Mouse (Mus musculus): Measurements from ENCODE around the gene Fam209. TPM values are rescaled to one million over a fixed set of nuclear protein-coding genes. Genes with fewer than 3 reads are reported as not detected.

The Fam209 gene
- polyA plus RNA-seq, 1 experiment from 2014 or later = not detected

GRCm38 (mm10) chr2:172468346-172468819 lies 3.9 kb upstream of the Fam209 start:
- no peak overlapping the region for H3K9ac ChIP-seq (ENCODE audit: low read length)
- ATAC-seq (ENCODE audit: insufficient read depth, low FRiP score) = peak; percentile 61
- peaks cover 25% of the 10 kb centered on the region for H3K36me3 ChIP-seq (ENCODE audit: control insufficient read depth, insufficient read depth, low read length)
- no peaks in the 10 kb centered on the region for H3K27me3 ChIP-seq (ENCODE audit: control insufficient read depth, insufficient read depth, low read length)
- H3K27ac ChIP-seq (ENCODE audit: low read length) = no peak overlapping the region
- no peak overlapping the region for H3K4me3 ChIP-seq (replicated peaks; ENCODE audit: low read length)
- 0 out of 2 replicates have a peak, but pooled peaks cover 3% of the 10 kb centered on the region for H3K4me1 ChIP-seq (ENCODE audit: control insufficient read depth, insufficient read depth, low read length)
- no peaks in the 10 kb centered on the region for H3K9me3 ChIP-seq (replicated peaks; ENCODE audit: control insufficient read depth, low read length)
- 81% methylated on average over 11 of the region's 11 CpGs for WGBS
- H3K4me2 ChIP-seq (ENCODE audit: low read depth, low read length) = no peak overlapping the region

- 38% methylated on average over 8 of the region's 8 CpGs for WGBS
- ATAC-seq (ENCODE audit: insufficient read depth, low FRiP score) = no peak
Measured at GRCm38 (mm10) chr2:172473591-172473990, 1.3 kb downstream of the Fam209 start.

GRCm38 (mm10) chr2:172474970-172475369 lies 2.6 kb downstream of the Fam209 start:
- H3K27ac ChIP-seq (ENCODE audit: low read length) = no peak overlapping the region
- no peak overlapping the region for H3K4me3 ChIP-seq (replicated peaks; ENCODE audit: low read length)
- H3K36me3 ChIP-seq (ENCODE audit: control insufficient read depth, insufficient read depth, low read length) = no peaks in the 10 kb centered on the region
- 0 out of 2 replicates have a peak, but pooled peaks cover 3% of the 10 kb centered on the region for H3K4me1 ChIP-seq (ENCODE audit: control insufficient read depth, insufficient read depth, low read length)
- no peaks in the 10 kb centered on the region; the same call in 1 of the 2 replicates for H3K27me3 ChIP-seq (ENCODE audit: control insufficient read depth, insufficient read depth, low read length)
- WGBS = 32% methylated on average over 6 of the region's 6 CpGs
- H3K9ac ChIP-seq (ENCODE audit: low read length) = no peak overlapping the region
- no peak for ATAC-seq (ENCODE audit: insufficient read depth, low FRiP score)
- H3K4me2 ChIP-seq (ENCODE audit: low read depth, low read length) = no peak overlapping the region
- no peaks in the 10 kb centered on the region for H3K9me3 ChIP-seq (replicated peaks; ENCODE audit: control insufficient read depth, low read length)

More at GRCm38 (mm10) chr2:172473591-172473990, 1.3 kb downstream of the Fam209 start:
- Histone ChIP-seq H3K27me3 (ENCODE audit: control insufficient read depth, insufficient read depth, low read length) (no peaks in the 10 kb centered on the region; the same call in 1 of the 2 replicates), H3K4me2 (ENCODE audit: low read depth, low read length) (no peak overlapping the region), H3K27ac (ENCODE audit: low read length) (peak overlapping the region; percentile 34), H3K4me1 (ENCODE audit: control insufficient read depth, insufficient read depth, low read length) (0 out of 2 replicates have a peak, but pooled peaks cover 3% of the 10 kb centered on the region), H3K36me3 (ENCODE audit: control insufficient read depth, insufficient read depth, low read length) (peaks cover 5% of the 10 kb centered on the region; the same call in 1 of the 2 replicates), H3K9ac (ENCODE audit: low read length) (no peak overlapping the region), H3K9me3 (replicated peaks; ENCODE audit: control insufficient read depth, low read length) (no peaks in the 10 kb centered on the region), H3K4me3 (replicated peaks; ENCODE audit: low read length) (no peak overlapping the region)

GRCm38 (mm10) chr2:172476707-172477260 lies 4.5 kb downstream of the Fam209 start:
- 25% methylated on average over 10 of the region's 10 CpGs for WGBS
- no peak for ATAC-seq (ENCODE audit: insufficient read depth, low FRiP score)

GRCm38 (mm10) chr2:172477350-172477749 lies 5.0 kb downstream of the Fam209 start:
- ATAC-seq (ENCODE audit: insufficient read depth, low FRiP score) = no peak
- H3K4me1 ChIP-seq (ENCODE audit: control insufficient read depth, insufficient read depth, low read length) = 0 out of 2 replicates have a peak, but pooled peaks cover 3% of the 10 kb centered on the region
- no peaks in the 10 kb centered on the region for H3K9me3 ChIP-seq (replicated peaks; ENCODE audit: control insufficient read depth, low read length)
- H3K9ac ChIP-seq (ENCODE audit: low read length) = peak overlapping the region; percentile 9
- no peaks in the 10 kb centered on the region; the same call in 1 of the 2 replicates for H3K27me3 ChIP-seq (ENCODE audit: control insufficient read depth, insufficient read depth, low read length)
- H3K36me3 ChIP-seq (ENCODE audit: control insufficient read depth, insufficient read depth, low read length) = no peaks in the 10 kb centered on the region
- 39% methylated on average over 3 of the region's 3 CpGs for WGBS
- no peak overlapping the region for H3K4me3 ChIP-seq (replicated peaks; ENCODE audit: low read length)
- no peak overlapping the region for H3K4me2 ChIP-seq (ENCODE audit: low read depth, low read length)
- no peak overlapping the region for H3K27ac ChIP-seq (ENCODE audit: low read length)

More at GRCm38 (mm10) chr2:172476707-172477260, 4.5 kb downstream of the Fam209 start:
- H3K9ac ChIP-seq (ENCODE audit: low read length) = no peak overlapping the region
- no peaks in the 10 kb centered on the region for H3K9me3 ChIP-seq (replicated peaks; ENCODE audit: control insufficient read depth, low read length)
- H3K4me1 ChIP-seq (ENCODE audit: control insufficient read depth, insufficient read depth, low read length) = 0 out of 2 replicates have a peak, but pooled peaks cover 3% of the 10 kb centered on the region
- H3K27me3 ChIP-seq (ENCODE audit: control insufficient read depth, insufficient read depth, low read length) = no peaks in the 10 kb centered on the region; the same call in 1 of the 2 replicates
- no peak overlapping the region for H3K27ac ChIP-seq (ENCODE audit: low read length)
- H3K4me2 ChIP-seq (ENCODE audit: low read depth, low read length) = no peak overlapping the region
- no peak overlapping the region for H3K4me3 ChIP-seq (replicated peaks; ENCODE audit: low read length)
- H3K36me3 ChIP-seq (ENCODE audit: control insufficient read depth, insufficient read depth, low read length) = no peaks in the 10 kb centered on the region

- no peak overlapping the region for H3K4me2 ChIP-seq (ENCODE audit: low read depth, low read length)
- 0 out of 2 replicates have a peak, but pooled peaks have one; percentile 26 for ATAC-seq (ENCODE audit: insufficient read depth, low FRiP score)
- H3K27me3 ChIP-seq (ENCODE audit: control insufficient read depth, insufficient read depth, low read length) = no peaks in the 10 kb centered on the region; the same call in 1 of the 2 replicates
- no peak overlapping the region for H3K4me3 ChIP-seq (replicated peaks; ENCODE audit: low read length)
- H3K4me1 ChIP-seq (ENCODE audit: control insufficient read depth, insufficient read depth, low read length) = 0 out of 2 replicates have a peak, but pooled peaks cover 3% of the 10 kb centered on the region
- WGBS = 5% methylated on average over 2 of the region's 2 CpGs
- no peaks in the 10 kb centered on the region for H3K36me3 ChIP-seq (ENCODE audit: control insufficient read depth, insufficient read depth, low read length)
- H3K9me3 ChIP-seq (replicated peaks; ENCODE audit: control insufficient read depth, low read length) = no peaks in the 10 kb centered on the region
- no peak overlapping the region for H3K27ac ChIP-seq (ENCODE audit: low read length)
- H3K9ac ChIP-seq (ENCODE audit: low read length) = peak overlapping the region; percentile 9; the same call in 1 of the 2 replicates
Measured at GRCm38 (mm10) chr2:172477860-172478259, 5.5 kb downstream of the Fam209 start.

- Histone ChIP-seq H3K4me3 (replicated peaks; ENCODE audit: low read length) (no peak overlapping the region), H3K4me1 (ENCODE audit: control insufficient read depth, insufficient read depth, low read length) (0 out of 2 replicates have a peak, but pooled peaks cover 4% of the 10 kb centered on the region), H3K4me2 (ENCODE audit: low read depth, low read length) (no peak overlapping the region), H3K36me3 (ENCODE audit: control insufficient read depth, insufficient read depth, low read length) (no peaks in the 10 kb centered on the region), H3K9ac (ENCODE audit: low read length) (no peak overlapping the region), H3K27me3 (ENCODE audit: control insufficient read depth, insufficient read depth, low read length) (no peaks in the 10 kb centered on the region; the same call in 1 of the 2 replicates), H3K27ac (ENCODE audit: low read length) (no peak overlapping the region), H3K9me3 (replicated peaks; ENCODE audit: control insufficient read depth, low read length) (no peaks in the 10 kb centered on the region)
- no peak for ATAC-seq (ENCODE audit: insufficient read depth, low FRiP score)
- WGBS = 64% methylated on average over 7 of the region's 7 CpGs
Measured at GRCm38 (mm10) chr2:172480296-172480695, 8.0 kb downstream of the Fam209 start.

GRCm38 (mm10) chr2:172481654-172482385 lies 9.5 kb downstream of the Fam209 start:
- no peak for ATAC-seq (ENCODE audit: insufficient read depth, low FRiP score)
- WGBS = 82% methylated on average over 16 of the region's 16 CpGs

More at GRCm38 (mm10) chr2:172481654-172482385, 9.5 kb downstream of the Fam209 start:
- H3K9ac ChIP-seq (ENCODE audit: low read length) = no peak overlapping the region
- H3K9me3 ChIP-seq (replicated peaks; ENCODE audit: control insufficient read depth, low read length) = no peaks in the 10 kb centered on the region
- H3K36me3 ChIP-seq (ENCODE audit: control insufficient read depth, insufficient read depth, low read length) = no peaks in the 10 kb centered on the region
- no peaks in the 10 kb centered on the region for H3K27me3 ChIP-seq (ENCODE audit: control insufficient read depth, insufficient read depth, low read length)
- no peak overlapping the region for H3K4me2 ChIP-seq (ENCODE audit: low read depth, low read length)
- no peak overlapping the region for H3K27ac ChIP-seq (ENCODE audit: low read length)
- H3K4me3 ChIP-seq (replicated peaks; ENCODE audit: low read length) = no peak overlapping the region
- 0 out of 2 replicates have a peak, but pooled peaks cover 4% of the 10 kb centered on the region for H3K4me1 ChIP-seq (ENCODE audit: control insufficient read depth, insufficient read depth, low read length)
